Mouse (Mus musculus): ENCODE measurements around the gene Gm8212. TPM values are rescaled to one million over a fixed set of nuclear protein-coding genes. Genes with fewer than 3 reads are reported as not detected.

Gm8212 gene
- total RNA-seq (2023) = not detected

GRCm38 (mm10) chr14:44197361-44197760 lies at the start of gene Gm8212:
Gene Gm8212, plus strand, starts transcription at chr14:44197661.

GRCm38 (mm10) chr14:44213154-44213553 lies 15.7 kb downstream of the Gm8212 start, which contains the start of gene 4930503E14Rik:
Gene 4930503E14Rik, minus strand, starts transcription at chr14:44213254.

Other genes with a start within 250 kb of the Gm8212 start
- gene Ang5, start 240.6 kb upstream of the Gm8212 start, total RNA-seq (2023) = not detected
- not detected for gene Ang6, start 195.4 kb upstream of the Gm8212 start, total RNA-seq (2023)
- gene Ear2, start 95.0 kb upstream of the Gm8212 start, total RNA-seq (2023) = 1.3 TPM
- not detected for gene Gm3327, start 73.8 kb upstream of the Gm8212 start, total RNA-seq (2023)
- not detected for gene 4930503E14Rik, start 15.6 kb downstream of the Gm8212 start, total RNA-seq (2023)
- gene Gm8220, start 87.9 kb downstream of the Gm8212 start, total RNA-seq (2023) = not detected
- not detected for gene Gm5930, start 140.9 kb downstream of the Gm8212 start, total RNA-seq (2023)
- not detected for gene Gm8229, start 167.7 kb downstream of the Gm8212 start, total RNA-seq (2023)
- not detected for gene Gm3371, start 213.0 kb downstream of the Gm8212 start, total RNA-seq (2023)
- not detected for gene Gm8232, start 236.0 kb downstream of the Gm8212 start, total RNA-seq (2023)

Measured in CD8-positive naive resting alpha-beta T cell, adult 57 days (primary cell).